ENCODE assay signal across 30 mouse cellular contexts in the genomic region with DNA sequence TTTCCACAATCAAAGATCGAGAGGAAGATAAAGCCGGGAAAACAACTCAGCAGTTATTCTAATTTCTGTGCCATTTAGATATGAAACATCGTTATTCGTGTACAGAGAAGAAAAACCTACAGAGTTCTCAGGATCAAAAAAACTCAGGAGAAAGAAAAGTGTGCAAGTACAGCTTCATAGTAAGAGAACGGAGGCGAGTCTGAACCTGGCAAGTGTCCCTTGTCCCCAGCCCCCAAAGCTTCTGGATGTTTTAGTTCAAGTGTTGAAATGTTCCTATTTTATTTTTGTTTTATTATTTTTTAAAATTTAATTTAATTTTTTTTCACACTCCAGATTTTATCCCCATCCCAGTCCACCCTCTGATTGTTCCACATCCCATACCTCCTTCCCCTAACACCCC. TPM values are rescaled to one million over a fixed set of nuclear protein-coding genes. Genes with fewer than 3 reads are reported as not detected.
DNase-seq lines count a peak whose midpoint lies in the region.
"Had no signal": no experiment of that assay in that cellular context is flagged by ENCODE, and none has a peak within 500 bp of the region (broad histone marks: within the 10 kb centered on the region; RNA-seq: fewer than 3 reads in every experiment).

No protein-coding gene starts in this region.

- peak; percentile 12 to 62 for DNase-seq in frontal cortex, adult 2 months (ENCODE audit: extremely low spot score in 1 of 2, low spot score in 1 of 2)
- DNase-seq in frontal cortex, postnatal 14 days (ENCODE audit: low spot score in 2 of 2) = no peak
- DNase-seq in left cerebral cortex, adult 18-20 months (ENCODE audit: low spot score in 2 of 2) = peak; percentile 47 to 62
- no peak for DNase-seq in left cerebral cortex, postnatal 4 days
- peak; percentile 14 to 53 for DNase-seq in frontal cortex, postnatal 36 days (ENCODE audit: low spot score in 2 of 2)
- peak; percentile 13 to 81 for DNase-seq in left cerebral cortex, postnatal 25 days (ENCODE audit: low spot score in 2 of 2)
- DNase-seq in thymus, postnatal 14 days = no peak
- no peak for DNase-seq in lung, adult 18-20 months
- DNase-seq: adrenal gland, postnatal 14 days; cerebellum, adult 11-12 months; cerebellum, adult 9-11 months; gastrocnemius, adult 2 months; gastrocnemius, postnatal 36 days; heart, postnatal 14 days; kidney, adult 11 months; kidney, postnatal 25 days; liver, embryonic 13.5 days; lung, adult 2 months; lung, postnatal 10 days; midbrain, embryonic 14.5 days; thymus, postnatal 36 days had no signal

- intact Hi-C loops in left cerebral cortex, postnatal 4 days (cut with DNase I) = no loop called here
- intact Hi-C loops in left cerebral cortex, postnatal 25 days (cut with DNase I) = loop anchor here (1.0 kb wide), 1 partner anchor 135 kb away; no protein-coding TSS in a partner anchor

RNA-seq across cellular contexts. Expression of a gene that starts 7.7 kb away (rescaled TPM):
- 0.17 and 0.20 TPM in 2 replicates for polyA plus RNA-seq in frontal cortex, adult 2 months (2012; rRNA removed)
- 1 to 10 TPM in 1 of 2 experiments, under 1 TPM in 1; 0.49 to 1.2 TPM for total RNA-seq in left cerebral cortex, adult 18-20 months (2021)
- total RNA-seq in left cerebral cortex, postnatal 4 days (2021) = under 1 TPM; 0.79 to 0.96 TPM
- total RNA-seq in left cerebral cortex, postnatal 25 days (2021) = 1 to 10 TPM in 1 of 2 experiments, under 1 TPM in 1; 0.80 to 1.1 TPM
- total RNA-seq: gastrocnemius, adult 2 months; gastrocnemius, postnatal 36 days; megakaryocyte-erythroid progenitor cell, adult 5-6 weeks; monocyte, adult 5-6 weeks had no signal
- polyA plus RNA-seq: forebrain, embryonic 10.5 days; G1E; heart, embryonic 14.5 days; hindbrain, embryonic 10.5 days; limb, embryonic 10.5 days; limb, embryonic 15.5 days; lung, adult 2 months; macrophage; midbrain, embryonic 14.5 days had no signal

Comparison
In these comparisons a context has a peak if more than half of its experiments do, and no peak if none do; other contexts are left out.
1. DNase-seq: peak in frontal cortex, adult 2 months (2 of 2), left cerebral cortex, adult 18-20 months (2 of 2), frontal cortex, postnatal 36 days (2 of 2) and left cerebral cortex, postnatal 25 days (2 of 2); none in frontal cortex, postnatal 14 days (0 of 2), left cerebral cortex, postnatal 4 days (single experiment), thymus, postnatal 14 days (single experiment) and lung, adult 18-20 months (0 of 2).